Mouse (Mus musculus): ENCODE results near the gene Map9.
A peak's percentile ranks its signal among the peaks of the same experiment; 100 is the strongest.
"Not testable (repeated sequence)": the region's sequence is repeated elsewhere in the genome, so short reads cannot be mapped to it uniquely, and the experiment has no call there.

Gene Map9

DNA sequence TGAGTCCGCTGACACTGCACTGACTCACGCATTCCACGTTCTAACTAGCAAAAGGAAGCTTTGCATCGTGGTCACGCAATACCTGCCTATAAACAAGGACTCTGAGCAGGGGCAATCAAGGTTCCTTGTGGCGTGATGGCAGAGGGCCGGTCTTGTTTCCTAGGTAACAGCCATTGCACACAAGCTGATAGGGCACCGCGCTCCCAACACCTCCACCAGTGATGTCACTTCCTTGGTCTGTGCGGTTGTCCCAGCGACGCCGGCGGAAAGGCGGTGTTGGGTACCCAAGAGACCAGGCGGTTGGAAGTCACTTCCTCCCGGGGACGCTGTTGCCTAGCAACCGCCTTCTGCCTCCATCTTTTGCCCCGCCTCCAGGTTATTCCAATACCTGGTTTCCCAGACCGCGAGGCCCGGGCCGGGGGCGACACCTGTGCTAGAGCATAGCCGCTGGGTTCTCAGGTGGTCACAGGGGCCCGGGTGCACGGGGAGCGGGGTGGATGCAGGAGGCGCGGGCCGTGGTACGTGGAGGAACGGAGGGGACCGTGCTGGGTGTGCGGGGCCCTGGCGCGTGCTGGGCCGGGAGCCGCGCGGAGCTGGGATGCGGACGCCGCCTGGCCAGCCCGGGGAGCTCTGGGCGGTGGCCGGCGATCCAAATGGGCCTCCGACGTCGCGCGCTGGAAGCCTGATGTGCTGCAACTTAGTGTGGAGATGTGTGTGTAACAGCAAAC, at the start of gene Map9:
Gene Map9 (plus strand): TSS at position 248 of the 728 bp plus-strand sequence.
- DNase-seq (ENCODE audit: low read depth) = peak; percentile 99

DNA sequence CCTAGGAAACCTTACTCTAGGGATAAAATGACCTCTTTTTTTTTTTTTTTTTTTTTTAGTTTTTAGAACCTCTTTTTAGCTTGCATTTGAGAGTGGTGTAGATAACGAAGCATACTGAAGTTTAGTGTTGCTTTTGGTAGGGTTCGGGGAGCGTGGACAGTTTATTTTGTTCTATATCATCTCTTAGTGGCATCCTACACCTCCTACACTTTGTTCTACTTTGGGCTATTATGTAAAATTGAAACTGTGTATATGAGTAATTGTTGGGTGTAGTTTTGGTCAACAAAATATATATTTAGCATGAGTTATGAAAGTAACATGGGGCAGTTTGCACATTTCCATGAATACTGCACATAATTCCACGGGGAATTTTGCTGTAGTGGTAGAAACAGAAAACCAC, 42.1 kb upstream of the Map9 start:
- no peak for DNase-seq (ENCODE audit: low read depth)

GRCm38 (mm10) chr3:82326736-82327135, 31.1 kb upstream of the Map9 start:
- DNase-seq (ENCODE audit: low read depth) = not testable (repeated sequence)

DNA sequence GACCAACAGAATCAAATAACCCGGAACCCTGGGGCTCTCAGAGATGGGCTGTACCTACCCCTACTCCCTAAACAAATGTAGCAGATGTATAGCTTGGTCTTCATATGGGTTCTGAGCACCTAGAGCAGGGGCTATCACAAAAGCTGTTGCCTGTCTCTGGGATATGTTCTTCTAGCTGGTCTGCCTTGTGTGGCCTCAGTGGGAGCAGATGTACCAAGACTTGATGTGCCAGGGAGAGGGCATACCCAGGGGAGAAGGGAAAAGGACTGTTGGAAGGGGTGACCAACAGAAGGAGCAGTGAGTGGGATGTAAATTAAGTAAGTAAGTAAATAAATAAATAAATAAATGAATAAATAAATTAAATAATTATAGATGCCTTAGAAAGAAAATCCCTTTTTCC, 25.8 kb upstream of the Map9 start:
- DNase-seq (ENCODE audit: low read depth) = no peak

DNA sequence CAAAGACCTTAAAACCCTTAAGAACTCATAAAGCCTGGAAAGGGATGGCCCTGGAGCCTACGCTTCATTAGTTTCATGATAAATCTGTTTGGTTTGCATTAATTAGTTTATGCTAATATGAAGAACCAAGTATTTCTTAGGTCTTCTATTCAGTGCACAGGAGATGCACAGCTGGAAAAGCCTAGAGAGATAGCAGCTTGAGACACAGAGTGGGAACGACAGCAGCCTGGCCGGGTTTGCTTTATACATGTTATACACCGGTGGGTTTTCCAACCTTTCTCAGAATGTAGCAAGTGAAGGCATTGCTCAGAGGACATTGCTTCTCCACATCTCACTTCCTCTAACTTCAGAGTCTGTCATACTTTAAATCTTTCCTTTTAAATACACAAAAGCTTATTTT, 25.3 kb upstream of the Map9 start:
- DNase-seq (ENCODE audit: low read depth) = no peak

GRCm38 (mm10) chr3:82333128-82333969, 24.5 kb upstream of the Map9 start:
- peak; percentile 79 for DNase-seq (ENCODE audit: low read depth)

- no peak for DNase-seq (ENCODE audit: low read depth)
Observed at GRCm38 (mm10) chr3:82340111-82340510, 17.7 kb upstream of the Map9 start.

DNA sequence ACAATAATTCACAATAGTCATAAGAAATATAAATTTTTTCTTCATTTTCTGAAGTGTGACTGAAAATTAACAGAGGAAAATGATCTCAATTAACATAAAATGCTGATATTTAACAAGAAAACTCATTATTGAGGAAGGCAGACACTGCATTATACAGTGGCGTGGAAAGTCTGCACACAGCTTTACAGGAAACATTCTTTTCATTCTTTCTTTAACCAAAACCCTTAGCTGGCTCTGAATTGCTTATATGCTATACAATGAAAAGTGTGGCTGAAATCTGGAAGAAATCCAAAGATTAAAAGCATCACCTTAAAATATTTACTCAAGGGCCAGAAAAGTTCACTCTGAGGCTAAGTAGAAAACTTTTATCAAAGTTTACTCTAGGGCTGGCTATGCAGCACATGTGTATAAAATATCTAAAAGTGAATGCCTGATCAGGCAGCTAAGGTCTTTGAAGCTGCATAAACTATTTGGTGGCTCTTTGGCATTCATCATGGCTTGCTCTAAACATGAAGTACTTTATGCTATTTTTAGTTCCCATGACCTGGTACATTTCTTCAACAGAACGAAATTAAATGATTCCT, 9.5 kb upstream of the Map9 start:
- DNase-seq (ENCODE audit: low read depth) = no peak

DNA sequence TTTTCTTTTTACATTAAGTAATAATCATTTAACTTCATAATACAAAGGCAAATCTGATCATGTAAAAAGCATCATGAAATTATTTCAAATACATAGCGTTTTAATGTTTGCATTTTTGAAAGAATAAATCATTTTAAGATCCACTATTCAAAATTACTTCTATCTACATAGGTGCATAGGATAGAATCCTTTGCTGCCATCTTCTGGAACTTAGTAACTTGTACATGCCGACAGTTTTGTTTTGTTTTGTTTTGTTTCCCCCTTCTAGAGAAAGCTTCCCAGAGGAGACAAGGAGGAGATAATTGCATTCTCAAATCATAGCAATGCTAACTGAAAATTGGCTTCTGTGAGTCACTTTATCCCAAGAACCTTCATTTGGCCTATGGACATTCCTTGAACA, 7.5 kb upstream of the Map9 start:
- DNase-seq (ENCODE audit: low read depth) = peak; percentile 35

GRCm38 (mm10) chr3:82357340-82357739, 504 bp upstream of the Map9 start:
- no peak for DNase-seq (ENCODE audit: low read depth)

DNA sequence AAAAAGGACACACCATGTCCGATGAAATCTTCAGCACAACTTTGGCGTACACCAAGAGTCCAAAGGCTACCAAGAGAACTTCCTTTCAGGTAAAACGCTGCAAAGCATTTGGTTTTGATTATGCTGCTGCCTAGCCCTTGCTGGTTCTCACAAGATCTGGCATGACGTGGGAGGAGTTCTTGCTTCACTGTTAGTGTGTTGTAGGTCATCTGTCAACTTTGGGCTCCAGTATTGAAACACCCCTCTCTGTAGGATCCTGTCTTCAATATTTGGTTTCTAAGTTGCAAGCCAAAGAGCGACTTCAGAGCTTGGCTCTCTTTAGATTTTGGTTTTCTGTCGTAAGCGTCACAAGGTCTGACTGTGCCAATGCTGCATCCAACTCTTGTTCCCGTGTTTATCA, 1.2 kb downstream of the Map9 start:
- peak; percentile 28 for DNase-seq (ENCODE audit: low read depth)

- peak; percentile 41 for DNase-seq (ENCODE audit: low read depth)
Observed at GRCm38 (mm10) chr3:82362452-82362851, 4.6 kb downstream of the Map9 start.

- DNase-seq (ENCODE audit: low read depth) = no peak
Observed at GRCm38 (mm10) chr3:82364505-82364904, 6.7 kb downstream of the Map9 start.

GRCm38 (mm10) chr3:82364988-82365387, 7.1 kb downstream of the Map9 start:
- peak; percentile 78 for DNase-seq (ENCODE audit: low read depth)

- no peak for DNase-seq (ENCODE audit: low read depth)
Observed at GRCm38 (mm10) chr3:82369063-82369860, 11.4 kb downstream of the Map9 start.

GRCm38 (mm10) chr3:82370439-82371011, 12.7 kb downstream of the Map9 start:
- DNase-seq (ENCODE audit: low read depth) = no peak

DNA sequence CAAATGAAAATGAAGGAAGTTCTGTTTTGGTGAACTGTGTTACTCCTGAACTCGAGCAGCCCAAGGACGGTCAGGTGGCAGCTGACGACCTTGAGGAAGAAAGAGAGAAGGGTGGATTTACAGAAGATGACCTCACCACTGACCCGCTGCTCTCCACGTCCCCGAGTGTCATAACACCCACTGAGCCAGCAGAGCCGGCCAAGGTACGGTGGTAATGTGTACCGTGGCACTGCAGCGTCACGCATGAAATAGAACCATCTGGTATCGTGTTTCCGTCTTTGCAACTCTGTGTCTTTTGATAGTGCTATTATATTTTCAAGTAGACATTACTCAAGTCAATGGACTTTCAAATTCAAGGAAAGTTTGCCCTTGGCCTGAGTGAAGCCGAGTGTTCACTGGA, 19.1 kb downstream of the Map9 start:
- no peak for DNase-seq (ENCODE audit: low read depth)

DNA sequence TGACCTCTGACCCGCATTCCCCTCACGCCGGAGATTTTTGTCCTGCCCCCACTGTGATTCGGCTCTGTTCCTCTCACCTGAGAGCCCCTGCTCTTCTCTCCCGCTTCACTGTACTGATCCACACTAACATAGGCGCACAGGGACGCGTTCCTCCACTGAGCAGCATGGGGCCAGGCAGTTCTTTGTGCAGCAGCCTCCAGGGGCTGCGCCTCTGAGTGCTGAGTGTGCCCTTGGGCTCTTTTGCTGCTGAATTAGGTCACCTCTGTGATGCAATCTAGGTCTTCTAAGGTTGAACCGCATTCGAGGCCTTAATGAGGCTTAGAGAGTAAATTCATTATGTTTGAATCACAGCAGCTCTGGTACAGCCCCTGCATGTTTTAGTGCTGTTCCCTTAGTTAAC, 24.5 kb downstream of the Map9 start:
- DNase-seq (ENCODE audit: low read depth) = no peak

DNA sequence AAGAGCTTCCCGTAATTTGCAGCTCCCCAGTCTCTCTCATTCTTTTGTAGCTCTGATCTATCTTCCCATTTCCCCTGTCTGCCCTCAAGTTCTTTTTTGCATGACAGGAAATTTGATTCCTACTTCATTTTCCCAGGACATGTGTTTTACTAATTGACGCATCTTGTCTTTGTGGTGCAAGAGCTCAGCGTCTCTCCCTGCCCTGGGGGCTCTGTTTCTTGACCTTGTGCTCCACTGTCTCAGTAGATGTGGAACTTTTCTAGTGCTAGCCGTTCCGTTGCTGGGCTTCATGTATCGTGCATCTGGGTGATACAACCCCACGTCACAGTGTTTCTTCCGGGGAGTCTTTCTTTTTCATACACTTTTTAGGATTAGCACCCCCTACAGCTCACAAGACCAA, 27.2 kb downstream of the Map9 start:
- no peak for DNase-seq (ENCODE audit: low read depth)

DNA sequence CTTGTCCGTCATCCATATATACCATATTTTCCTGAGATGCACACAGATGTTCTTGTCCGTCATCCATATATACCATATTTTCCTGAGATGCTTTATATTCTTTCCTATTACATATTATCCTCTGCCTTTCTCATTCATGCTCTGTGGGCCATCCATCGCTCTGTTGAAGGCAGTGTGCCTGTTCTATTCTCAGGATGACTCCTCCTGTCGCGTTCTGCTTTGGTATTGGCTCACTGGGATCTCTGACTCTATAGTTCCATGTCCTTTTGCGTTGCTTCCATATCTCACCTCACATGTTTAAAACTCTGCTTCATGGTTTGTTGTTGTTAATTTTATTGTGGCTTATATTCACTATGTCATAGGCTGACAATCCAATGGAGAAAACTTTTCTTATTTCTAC, 48.0 kb downstream of the Map9 start:
- no peak for DNase-seq (ENCODE audit: low read depth)

DNA sequence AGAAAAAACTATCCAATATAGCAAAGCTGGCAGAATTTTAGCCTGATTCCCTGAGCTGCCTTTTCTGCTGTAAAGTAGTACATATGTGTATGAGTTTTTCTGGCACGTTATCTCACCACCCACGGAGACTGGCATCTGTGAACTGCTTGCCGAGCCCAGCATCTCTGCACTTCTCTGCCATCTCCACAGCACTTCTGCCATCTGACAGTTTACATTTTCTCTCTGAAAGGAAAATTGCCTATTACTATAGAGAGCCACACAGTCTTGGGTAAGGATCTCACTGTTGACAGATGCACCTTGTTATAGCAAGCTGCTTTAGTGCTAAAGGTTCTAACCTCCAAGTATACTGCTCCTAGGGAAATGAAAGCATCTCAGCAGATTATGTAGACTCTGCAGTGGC, 48.5 kb downstream of the Map9 start:
- no peak for DNase-seq (ENCODE audit: low read depth)

GRCm38 (mm10) chr3:82407432-82407831, 49.6 kb downstream of the Map9 start:
- peak; percentile 15 for DNase-seq (ENCODE audit: low read depth)
